Mouse (Mus musculus): ENCODE data around the gene Lmtk2. TPM values are rescaled to one million over a fixed set of nuclear protein-coding genes. Genes with fewer than 3 reads are reported as not detected.

Lmtk2 gene
- polyA plus RNA-seq, 2 experiments from 2014 or later: 3.7 to 3.9 TPM

DNA sequence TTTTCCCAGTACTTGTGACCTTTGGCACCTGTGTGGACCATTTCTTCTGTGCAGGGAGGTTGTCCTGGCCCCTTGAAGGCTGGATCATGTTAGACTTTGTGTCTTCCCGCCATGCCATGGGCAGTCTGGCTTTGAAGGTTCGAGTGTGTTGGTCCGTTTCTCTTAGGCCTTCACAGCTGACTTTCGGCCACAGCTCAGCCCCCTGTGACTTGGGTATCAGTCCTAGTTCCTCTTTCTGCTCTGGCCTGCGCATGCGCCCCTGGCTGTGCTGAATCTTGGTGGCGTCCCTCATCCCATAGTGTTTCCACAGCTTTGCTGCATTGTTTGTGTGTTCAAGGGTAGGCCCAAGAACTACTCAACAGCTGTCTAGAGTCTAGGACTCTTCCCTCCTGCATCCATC lies 81.0 kb downstream of the Lmtk2 start:
- no peak for ATAC-seq

DNA sequence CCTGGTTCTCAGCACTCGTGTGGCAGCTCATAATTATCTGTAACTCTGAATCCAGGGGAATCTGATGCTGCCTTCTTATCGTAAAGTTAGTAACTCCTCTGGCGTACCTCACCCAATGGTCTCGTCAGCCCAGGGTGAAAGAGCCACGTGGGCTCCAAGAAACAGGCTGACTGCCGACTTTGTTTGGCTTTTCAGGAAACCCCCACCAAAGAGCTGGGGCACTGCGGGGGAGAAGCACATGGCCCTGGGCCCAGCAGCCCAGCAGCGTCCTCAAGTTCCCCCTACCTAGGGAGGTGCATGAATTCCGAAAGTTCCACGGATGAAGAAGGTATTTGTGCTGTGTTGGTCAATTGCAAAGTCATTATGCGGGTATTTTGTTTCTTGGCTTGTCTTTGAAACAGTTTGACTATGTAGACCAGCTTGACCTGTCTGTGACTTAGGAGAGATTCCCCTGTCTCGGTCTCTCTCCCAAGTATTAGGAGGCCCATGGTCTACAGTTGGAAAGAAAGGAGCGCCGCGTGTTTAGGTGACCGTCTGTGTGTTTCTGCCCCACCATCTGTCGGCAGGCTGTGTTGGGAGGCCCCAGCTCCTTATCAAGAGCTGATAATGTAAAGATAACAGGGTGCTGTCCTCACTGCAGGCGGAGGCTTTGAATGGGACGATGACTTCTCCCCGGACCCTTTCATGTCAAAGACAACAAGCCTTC lies 82.5 kb downstream of the Lmtk2 start:
- no peak for ATAC-seq

DNA sequence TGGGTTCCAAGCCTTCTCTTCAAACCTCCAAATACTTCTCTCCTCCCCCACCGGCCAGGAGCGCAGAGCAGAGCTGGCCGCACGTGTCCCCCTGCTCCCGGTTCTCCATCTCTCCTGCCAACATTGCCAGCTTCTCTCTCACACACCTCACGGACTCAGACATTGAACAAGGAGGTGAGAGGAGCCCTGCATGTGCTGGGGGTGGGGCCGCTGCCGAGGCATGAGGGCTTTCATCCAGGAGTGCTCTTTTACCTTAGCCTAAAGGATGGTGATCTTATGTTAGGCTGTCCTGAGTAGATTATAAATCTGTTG lies 83.0 kb downstream of the Lmtk2 start:
- no peak for ATAC-seq

DNA sequence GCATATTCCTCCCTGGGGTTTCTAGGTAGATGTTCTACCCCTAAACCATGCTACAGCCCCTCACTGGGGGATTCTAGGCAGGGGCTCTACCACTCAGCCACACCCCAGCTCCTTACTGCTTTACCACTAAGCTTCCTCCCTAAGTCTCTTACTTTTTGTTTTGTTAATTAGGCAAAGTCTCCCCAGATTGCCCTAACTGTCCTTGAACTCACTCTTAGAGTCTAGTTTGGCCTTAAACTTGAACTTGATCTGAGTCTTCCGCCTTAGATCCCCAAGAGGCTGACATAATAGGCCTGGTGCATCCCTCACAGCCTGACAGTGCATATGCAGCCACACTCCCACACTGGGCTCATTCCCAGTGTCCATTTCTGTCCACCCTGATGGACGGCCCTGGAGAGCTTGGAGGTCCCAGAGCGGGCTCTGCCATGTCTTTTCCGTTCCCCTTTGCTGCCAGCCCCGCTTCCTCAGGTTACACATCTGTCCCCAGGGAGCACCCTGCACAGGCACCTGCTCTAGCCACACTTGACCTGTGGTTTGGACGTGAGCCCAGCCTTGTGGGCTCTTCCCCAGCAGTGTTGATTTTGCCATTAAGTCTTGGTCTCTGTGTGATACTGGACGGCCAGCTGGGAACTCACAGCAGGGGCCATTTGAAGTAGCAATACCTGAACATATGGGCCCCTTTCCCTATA lies 83.6 kb downstream of the Lmtk2 start:
- ATAC-seq: no peak

DNA sequence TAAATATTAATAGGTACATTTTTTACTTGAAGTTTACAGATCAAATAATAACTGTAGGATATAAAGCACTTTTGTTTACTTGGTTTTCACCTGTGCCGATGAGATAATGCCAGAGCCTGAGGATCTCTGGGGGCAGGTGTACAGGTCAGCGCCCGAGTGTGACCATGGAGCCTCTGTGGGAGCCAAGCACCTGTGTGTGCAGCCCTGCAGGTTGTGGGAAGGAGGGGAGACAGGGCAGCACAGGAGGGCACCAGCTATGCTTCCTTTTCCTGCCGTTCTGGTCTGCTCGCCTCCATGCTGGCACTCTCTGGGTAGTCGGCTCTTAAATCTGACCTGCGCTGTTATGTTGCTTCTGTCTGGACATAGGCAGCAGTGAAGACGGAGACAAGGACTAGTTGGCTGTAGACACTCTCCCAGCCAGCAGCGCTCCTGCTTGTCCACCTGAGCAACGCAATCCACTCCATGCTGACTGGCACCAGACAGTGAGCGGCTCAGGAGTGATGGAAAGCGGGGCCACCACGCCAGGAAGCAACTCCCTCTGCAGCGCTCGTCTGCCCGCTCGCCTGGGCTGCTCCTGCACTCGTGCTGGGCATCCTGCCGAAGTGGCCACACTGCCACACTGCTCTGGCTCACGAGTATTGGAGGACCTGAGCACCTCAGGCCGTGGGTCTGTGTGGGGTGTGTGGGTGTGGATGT lies 84.3 kb downstream of the Lmtk2 start:
- ATAC-seq: no peak

DNA sequence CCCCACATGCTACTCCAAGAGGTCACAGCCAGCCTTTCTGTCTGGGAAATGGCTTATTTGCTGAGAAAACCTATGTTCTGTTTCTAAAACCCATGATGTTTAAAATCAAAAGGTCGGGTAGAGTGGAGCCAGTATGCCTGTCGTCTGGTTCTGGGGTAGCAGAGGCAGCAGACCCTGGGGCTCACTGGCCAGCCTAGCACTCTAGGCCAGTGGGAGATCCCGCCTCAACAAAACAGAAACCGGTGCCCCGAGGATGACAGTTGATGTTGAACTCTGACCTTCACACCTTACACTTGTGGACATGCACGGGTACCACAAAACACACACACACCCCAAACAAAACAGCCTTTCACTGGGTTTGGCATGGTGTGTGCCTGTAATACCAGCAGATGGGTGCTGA lies 88.2 kb downstream of the Lmtk2 start:
- ATAC-seq: no peak

DNA sequence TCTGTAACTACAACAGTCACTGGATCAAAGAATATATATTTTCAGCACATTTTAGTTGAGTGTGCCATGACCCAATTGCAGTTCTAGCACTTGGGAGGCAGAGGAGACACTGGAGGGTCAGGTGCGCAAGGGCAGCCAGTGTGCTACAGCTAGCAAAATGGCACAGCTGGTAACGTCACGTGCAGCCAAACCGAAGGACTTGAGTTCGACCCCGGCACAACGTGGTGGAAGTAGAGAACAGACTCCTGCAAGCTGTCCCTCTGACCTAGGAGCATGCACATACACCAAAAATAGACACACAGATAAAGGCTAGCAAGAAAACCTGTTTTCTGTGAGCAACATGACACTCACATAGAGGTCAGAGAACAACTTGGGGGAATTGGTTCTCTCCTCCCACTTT lies 89.1 kb downstream of the Lmtk2 start:
- ATAC-seq: no peak

DNA sequence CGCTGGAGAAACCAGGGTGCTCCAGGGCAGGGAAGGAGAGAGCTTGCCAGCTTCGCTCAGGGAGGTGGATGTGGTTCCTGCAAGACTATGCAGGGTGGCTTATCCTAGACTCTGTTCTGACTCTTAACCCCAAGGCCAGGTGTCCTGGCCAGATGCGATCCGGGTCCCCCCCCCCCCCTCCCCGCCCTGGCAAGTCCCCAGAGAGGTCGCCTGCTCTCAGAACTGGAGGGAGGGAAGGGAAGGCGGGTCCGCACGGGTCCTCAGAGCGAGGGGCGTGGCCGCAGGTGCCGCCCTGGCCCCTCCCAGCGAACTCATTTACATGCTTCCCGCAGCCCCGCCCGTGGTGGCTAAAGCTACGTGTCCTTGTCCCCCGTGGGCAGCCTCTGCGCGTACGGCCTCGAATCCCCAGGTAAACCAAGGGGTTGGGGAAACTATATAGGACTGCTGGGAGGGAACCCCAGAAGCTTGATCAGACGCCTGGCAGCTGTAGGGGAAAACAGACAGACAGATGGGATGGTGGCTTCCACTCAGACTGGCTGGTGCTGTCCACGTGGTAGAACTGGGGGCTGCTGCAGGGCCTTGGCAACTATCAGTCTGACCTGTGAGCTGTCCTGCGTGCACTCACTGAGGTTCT lies 89.8 kb downstream of the Lmtk2 start, which contains the start of gene Bhlha15:
Gene Bhlha15 (plus strand): TSS at position 337 of the 634 bp plus-strand sequence.
- peak; percentile 46 for ATAC-seq

DNA sequence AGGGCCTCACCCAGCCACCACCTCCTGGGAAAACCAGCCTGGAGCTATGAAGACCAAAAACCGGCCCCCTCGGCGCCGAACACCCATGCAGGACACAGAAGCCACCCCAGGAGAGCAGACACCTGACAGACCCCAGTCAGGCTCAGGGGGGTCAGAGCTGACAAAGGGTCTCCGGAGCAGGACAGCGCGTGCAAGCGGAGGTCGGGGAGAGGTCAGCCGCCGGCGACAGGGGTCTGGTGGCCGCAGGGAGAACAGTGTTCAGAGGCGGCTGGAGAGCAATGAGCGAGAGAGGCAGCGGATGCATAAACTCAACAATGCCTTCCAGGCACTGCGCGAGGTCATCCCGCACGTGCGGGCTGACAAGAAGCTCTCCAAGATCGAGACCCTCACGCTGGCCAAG lies 90.8 kb downstream of the Lmtk2 start:
- no peak for ATAC-seq

DNA sequence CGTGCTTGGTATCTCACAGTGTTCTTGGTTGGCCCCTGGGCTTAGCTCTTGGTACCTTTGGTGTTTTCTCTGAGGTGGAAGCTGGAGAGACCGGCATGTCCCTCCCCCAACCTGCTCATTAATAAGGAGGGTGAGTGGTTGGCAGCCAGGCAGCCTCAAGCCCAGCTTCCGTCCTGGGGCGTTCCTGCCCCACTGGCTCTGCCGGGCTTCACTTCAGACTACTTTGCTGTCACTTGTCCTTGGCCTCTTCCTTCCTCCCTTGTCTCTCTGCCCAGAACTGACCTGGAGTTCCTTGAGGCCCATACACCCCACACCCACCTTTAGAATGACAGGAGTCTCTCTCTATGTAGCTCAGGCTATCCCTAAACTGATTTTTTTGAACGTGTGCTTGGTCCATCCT lies 92.4 kb downstream of the Lmtk2 start:
- ATAC-seq: no peak

DNA sequence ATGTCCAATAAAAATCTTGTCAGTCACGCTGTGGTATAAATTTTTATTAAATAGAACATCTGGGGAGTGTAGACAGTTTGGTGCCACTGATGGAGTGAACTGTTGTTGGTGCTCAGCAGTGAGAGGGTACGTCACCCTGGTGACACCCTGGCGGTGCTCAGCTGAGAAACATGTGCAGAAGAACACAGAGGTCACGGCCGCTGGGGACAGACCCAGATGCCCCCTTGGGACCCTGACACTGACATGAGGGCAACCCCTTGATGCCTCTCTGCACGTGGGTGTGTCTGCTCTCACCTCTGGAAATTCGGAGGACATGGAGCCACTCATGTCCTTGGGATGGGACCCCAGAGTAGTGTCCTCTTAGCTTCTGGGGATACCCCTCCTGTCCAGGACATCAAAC lies 94.2 kb downstream of the Lmtk2 start:
- no peak for ATAC-seq

DNA sequence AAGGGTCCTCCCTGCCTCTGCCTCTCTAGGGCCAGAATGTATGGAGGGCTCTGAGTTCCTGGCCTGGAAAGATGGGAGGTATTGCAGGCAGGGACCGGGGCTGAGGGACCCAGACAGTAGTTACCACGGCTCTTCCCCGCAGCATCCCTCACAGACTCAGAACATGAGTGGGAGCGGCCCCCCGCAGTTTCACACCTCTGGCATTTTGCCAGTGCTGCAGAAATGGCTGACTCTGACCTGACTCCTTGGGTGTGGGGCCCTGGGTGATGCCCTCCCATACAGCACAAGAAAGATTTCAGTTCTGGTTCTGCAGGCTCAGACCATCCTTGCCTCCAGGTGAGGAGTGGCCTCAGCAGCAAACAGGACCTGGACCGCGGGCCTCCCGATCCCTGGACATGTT lies 95.3 kb downstream of the Lmtk2 start:
- ATAC-seq: no peak

DNA sequence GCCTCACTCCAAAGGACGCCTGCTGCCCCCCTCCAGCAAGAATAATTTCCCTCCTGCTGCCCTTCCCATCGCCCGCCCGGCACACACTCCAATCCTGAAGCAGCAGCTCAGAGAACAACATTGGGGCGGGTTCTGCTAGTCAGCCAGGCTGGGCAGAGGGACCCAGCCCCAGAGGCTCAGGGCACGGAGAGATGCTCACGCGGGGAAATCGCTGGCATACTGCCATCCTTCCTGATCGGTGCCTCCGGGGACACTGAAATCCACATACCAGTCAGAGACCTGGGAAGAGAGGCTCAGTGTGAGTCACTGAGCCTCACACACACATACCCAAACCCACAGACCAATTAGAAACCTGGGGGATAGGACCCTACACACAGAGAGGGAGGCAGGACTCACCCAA lies 100.4 kb downstream of the Lmtk2 start:
- ATAC-seq: no peak

DNA sequence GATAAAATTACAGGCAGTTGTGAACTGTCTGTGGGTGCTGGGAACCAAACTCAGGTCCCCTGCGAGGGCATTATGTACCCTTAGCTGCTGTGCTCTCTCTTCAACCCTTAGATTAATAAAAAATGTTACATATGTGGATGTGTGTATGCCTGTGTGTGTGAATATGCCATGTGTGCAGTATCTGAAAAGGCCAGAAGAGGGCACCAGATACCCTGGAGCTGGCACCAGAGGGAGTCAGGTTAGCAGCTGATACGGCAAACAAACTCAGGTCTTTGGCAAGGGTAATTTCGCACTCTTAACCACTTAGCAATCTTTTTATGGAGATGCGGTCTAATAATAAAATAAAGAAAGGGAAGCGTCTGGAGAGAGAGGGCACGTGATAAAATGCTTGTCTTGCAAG lies 102.2 kb downstream of the Lmtk2 start:
- no peak for ATAC-seq

DNA sequence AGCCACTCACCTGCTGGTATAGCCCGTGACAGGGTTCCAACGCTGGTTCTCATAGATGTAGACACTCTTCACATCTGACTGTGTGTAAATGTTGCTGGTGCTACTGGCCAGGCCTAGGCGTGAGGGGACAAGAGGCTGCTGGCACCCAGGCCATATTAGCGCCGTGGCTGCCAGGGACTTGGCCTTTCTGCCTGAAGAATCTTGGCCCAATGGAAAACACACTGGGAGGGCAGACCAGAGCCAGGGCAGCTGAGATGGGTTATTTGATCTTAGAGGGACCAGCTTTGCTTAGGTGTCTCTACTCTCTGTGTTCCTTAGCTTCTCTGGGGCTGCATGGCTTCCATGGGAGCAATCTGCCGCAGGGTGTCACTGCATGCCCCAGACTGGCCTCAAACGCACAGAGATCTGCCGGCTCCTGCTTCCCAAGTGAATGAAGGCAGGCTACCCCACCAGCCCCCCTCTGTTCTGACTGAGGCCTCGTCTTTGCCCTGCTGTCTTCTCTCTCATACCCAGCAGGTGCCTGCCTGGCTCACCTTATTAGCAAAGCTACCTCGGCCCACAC lies 103.2 kb downstream of the Lmtk2 start:
- no peak for ATAC-seq

DNA sequence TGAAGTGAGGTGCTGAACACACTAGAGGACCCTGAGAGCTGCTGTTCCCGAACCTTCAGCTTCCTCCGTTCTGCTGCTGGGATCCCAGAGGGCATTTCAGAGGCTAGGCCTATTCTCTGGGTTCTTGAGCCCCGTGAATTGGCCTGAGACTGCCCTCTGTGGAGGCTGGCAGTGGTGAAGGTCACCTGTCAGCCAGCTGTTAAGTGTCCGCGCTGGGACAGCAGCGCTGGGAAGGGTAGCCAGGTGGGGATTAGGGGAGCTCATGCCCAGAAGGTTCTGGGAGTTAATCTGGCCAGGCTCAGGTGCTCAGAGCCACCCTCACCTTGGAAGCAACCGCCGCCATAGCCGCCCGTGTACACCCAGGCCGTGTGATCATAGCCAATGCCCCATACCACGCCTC lies 104.1 kb downstream of the Lmtk2 start:
- no peak for ATAC-seq

DNA sequence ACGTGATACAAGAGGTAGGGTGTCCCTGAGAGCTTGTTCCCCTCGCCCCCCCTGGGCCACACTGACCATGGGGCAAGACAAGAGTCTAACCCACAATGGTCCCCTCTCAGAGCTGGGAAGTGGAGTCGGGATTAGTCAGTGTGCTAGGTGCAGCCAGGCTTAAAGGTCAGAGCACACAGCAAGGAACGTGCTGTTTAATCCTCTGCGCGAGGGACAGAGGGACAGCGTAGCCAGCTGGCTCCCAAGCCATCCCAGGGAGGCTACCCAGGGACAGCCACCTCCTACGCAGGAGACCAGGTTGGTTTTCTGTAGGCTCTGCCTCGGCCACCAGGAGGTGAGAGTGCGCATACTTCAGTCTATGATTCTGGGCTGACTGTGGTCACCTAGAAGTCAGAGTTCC lies 104.7 kb downstream of the Lmtk2 start:
- ATAC-seq: no peak

DNA sequence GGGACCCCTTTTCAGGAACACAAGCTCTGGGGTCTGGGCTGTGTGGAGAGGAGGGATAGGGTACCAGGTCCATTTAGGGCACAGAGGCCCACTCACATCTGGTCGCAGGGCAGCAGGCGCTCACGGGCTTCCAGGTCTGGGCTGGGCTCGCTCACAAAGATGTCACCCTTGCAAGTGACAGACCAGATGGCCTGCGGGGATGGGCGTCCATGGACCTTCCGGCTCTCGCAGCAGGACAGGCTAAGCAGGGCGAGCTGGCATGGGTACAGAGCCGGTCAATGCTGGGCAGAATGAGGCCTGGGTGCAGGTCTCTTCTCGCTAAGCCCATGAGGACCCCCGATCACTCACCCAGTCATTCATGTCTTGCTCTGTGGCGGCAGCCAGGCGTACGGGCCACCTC lies 105.8 kb downstream of the Lmtk2 start:
- ATAC-seq: no peak

DNA sequence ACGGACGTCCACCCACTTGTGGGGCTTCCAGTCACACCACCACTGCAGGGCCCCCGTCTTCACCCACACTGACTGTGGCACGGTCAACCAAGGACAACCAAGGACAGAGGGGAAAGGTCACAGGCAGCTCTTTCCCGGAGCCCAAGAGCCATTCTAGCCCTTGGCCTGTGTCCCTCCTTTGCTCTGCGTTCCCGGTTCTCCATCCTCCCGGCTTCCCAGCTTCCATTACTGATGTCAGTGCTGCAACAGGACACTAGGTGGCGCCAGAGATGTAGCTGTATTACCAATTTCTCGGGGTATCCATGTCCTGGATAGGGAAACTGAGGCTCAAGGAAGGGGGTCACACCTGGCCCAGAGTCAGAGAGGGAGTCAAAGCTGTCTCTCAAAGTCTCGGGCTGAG lies 107.2 kb downstream of the Lmtk2 start:
- no peak for ATAC-seq

DNA sequence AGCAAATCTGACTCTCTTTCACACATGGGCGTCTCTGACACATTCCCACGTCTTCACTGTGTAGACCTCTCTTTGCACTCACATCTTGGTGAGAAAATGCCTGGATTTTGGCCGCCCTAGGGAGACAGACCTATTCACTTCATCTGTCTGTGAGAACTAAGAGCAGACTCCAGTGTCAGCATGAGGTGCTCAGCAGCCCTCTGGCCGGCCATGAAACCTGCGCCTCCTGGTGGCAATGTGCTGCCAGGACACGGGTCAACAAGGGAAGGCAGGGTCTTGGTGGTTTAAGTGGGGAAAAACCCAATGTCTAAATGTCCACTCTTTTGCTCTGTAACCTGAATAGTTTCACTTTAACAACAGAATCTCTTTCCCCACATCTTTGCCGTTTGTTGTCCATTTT lies 114.2 kb downstream of the Lmtk2 start:
- peak; percentile 58 for ATAC-seq

DNA sequence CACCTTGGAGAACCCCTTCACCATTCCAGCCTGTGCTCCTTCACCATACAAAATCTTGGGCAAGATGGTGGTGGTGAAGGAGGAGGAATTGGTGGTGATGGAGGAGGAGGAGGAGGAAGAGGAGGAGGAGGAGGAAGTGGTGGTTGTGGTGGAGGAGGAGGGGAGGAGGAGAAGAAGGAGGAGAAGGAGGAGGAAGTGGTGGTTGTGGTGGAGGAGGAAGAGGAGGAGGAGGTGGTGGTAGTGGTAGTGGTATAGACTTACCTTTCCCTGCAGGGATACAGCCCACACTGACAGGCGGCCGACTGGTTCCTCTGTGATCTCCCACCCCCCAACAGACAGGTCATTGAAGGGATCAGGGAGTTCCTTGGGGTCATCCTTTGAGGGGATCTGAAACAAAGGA lies 115.8 kb downstream of the Lmtk2 start:
- peak; percentile 36 for ATAC-seq

DNA sequence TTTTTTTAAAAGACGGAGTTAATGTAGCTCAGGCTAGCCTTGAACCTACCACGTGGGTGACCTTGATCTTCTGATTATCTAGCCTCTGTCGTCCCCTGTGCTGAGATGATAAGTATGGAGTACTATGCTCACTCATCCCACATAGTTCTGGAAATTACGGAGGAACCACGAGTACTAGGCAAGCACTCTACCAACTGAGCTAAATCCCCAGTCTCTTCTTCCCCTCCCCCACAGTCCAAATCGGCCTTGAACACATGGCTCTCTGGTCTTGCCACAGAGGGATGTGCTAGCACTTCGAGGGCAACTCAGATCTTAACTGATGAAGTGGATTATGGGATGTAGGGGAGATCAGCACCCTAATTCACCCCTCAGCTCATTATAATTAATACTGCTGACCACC lies 117.8 kb downstream of the Lmtk2 start:
- no peak for ATAC-seq

DNA sequence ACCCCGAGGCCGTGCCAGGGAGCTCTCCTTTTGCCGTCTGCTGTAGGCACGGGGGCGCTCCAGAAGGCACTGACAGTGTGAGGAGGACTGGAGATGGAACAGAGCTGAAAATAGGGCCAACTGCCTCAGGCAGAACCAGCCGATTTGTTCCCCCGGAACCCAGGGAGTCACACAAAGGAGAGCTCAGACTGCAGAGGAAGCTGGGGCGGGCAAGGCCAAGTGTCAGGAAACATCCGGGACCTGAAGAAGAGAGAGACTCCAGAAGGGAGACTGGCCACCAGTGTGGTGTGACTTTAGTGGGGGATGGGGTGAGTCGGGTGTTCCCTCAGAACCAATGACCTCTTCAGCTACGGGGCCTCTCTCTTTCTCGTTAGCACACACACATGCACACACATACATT lies 119.1 kb downstream of the Lmtk2 start:
- no peak for ATAC-seq

Data from CD4-positive, CD25-positive, alpha-beta regulatory T cell, adult 4 months (primary cell).